Mouse (Mus musculus) heart, postnatal 25 days (tissue): ENCODE results near the gene Esrrb. TPM values are rescaled to one million over a fixed set of nuclear protein-coding genes. Genes with fewer than 3 reads are reported as not detected.

Experiments used
- DNase-seq: peaks from one replicate; pipeline ENCODE4 v3.0.0; 2022; ENCODE audit warnings: low spot score
- intact Hi-C: fragments of 180-260 bp; cut with DNase I; formaldehyde crosslinking; loops from one replicate; pipeline ENCODE4 v1.15.1; 2025
- total RNA-seq, 2 experiments: library from RNA; stranded (reverse); gene quantifications; 2 replicates each; pipeline ENCODE4 v1.2.3; 2021

Gene Esrrb
- total RNA-seq, 2 experiments from 2014 or later, result 18.6 to 21.4 TPM

DNA sequence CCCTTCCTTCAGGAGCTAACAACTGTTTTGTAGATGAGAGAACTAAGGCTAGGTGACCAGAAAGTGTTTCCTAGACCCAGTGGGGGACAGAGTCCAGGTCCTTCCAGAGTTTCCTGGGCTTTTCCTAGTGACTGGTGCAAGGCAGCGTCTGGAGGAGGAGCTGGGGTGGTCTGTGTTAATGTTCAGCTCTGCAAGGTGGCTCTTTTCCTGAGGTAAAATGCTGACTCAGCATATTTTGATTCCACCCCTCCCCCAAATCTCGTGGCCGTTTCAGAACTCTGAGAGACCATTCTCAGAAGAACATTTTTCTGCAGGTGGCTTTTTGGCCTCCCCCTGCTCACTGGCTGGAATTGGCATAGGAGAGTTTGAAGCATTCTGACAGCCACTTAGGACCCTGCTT, 127.1 kb downstream of the Esrrb start:
- no peak for DNase-seq
- intact Hi-C loops, result no loop called here

DNA sequence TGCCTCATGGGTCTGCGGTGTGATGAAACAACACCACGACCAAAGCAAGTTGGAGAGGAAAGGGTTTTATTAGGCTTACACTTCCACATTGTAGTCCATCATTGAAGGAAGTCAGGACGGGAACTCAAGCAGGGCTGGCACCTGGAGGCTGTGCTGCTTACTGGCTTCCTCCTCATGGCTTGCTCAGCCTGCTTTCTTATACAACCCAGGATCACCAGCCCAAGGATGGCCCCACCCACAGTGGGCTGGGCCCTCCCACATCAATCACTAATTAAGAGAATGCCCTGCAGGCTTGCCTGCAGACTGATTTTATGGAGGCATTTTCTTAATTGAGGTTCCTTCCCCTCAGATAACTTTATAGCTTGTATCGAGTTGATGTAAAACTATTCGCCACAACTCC, 129.1 kb downstream of the Esrrb start:
- intact Hi-C loops, result no loop called here
- DNase-seq, result no peak

DNA sequence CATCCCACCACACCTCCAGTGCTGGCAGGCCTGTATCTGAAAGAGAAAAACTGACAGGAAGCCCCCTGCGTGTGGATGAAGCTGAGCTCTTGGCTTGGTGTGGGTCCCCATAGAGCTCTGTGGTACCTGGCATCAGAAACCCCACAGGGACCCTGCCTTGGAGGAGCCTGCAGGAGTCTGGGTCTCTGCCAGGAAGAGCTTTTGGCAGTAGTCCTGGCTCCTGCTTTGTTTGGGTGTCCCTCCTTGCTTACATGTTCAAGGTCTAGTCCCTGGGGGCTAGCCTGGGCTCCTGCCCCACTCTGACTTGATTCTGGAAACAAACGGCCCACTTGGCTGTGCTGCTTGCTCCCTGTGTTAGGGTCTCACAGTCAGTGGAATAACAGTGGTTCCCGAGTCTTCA, 130.6 kb downstream of the Esrrb start:
- DNase-seq, result no peak
- intact Hi-C loops, result no loop called here

DNA sequence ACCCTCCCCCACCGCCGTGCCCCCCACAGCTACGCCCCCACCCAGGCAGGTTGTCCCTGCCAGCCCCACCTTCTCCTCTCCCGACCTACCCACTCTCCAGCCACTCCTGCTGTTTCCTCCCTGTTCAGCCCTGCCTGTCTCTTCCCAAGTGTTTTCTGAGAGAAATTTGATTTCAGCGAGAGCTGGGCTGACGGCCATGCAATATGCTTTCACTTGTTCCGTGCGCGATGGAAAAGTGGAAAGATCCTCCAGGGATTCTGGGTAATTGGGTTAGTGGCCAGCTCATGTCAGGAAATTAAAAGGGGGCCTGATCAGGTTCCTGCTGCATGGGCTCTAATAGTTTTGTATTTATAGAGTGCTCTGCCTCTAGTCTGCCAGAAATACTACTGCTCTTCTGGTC, 131.9 kb downstream of the Esrrb start:
- intact Hi-C loops, result no loop called here
- DNase-seq, result no peak

DNA sequence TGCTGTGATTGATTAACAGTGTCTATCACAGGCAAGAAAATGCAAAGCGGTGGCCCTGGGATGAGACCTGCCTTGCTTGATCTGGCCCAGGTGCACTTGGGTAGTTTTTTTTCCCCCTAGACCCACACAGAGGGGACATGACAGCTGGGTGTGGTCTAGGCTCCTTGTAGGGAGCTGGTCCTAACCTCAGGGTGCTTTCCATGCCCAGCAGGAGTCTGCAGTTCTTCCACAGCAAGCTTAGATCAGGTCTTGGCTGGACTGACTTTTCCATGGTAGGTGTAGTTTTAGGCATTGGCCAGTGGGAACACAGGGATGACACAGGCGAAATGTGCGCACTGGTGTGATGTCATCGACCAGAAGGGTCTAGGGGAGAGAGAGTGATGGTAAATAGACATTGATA, 136.2 kb downstream of the Esrrb start:
- intact Hi-C loops, result no loop called here
- no peak for DNase-seq

DNA sequence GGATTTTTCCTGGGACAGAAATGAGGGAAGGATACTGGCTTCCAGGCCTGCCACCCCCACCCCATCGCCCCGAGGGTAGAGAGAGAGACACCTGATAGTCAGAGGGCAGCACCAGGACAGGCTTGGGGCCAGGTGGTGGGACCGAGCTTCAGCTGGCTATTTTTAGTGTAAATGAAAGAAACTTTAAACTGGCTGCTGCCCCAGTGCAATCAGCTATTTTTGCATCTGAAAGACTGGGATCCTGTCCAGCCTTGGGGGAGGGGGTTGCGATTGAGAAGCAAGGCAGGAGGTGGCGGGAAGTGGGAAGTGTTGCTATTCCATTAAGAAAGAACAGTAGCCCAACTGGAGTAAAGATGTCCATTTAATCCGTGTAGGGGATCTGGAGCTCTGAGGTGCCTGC, 137.8 kb downstream of the Esrrb start:
- DNase-seq, result peak; percentile 31
- intact Hi-C loops, result no loop called here

DNA sequence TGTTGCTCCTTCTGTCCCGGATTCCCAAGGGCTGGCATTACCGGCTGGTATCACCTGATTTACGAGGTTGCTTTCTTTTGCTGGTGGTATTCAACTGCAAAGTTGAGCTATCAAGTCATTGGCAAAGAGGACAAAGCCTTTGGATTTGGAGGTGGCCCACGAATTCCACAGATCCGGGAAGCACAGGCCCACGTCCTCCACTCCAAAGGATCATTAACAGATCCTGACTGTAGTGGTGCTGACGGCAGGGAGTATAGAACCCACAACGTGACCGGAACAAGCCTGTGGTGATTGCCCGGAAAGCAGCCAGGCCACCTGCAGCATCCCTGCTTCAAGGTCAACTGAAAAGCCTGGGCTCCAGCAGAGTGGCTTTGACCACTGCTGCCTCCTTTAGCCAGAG, 140.8 kb downstream of the Esrrb start:
- no peak for DNase-seq
- intact Hi-C loops, result no loop called here

DNA sequence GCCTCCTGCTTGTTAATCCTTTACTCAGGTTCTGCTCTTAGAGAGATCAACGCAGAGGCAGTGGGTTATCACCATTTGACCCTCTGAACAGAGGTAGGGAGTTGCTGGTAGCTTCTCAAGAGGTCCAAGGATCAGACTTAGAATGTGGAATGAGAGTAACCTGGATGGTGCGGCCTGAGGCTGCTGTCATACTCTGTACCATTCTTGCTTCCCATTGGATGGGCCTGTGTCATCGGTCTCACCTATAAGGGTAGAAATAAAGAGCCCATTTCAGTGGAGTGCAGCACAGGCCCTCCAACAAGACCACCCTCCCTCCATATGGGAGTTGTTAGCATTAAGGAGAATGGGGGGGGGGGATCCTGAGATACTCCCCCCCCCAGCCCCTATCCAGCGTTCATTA, 143.0 kb downstream of the Esrrb start:
- DNase-seq, result no peak
- intact Hi-C loops, result no loop called here

DNA sequence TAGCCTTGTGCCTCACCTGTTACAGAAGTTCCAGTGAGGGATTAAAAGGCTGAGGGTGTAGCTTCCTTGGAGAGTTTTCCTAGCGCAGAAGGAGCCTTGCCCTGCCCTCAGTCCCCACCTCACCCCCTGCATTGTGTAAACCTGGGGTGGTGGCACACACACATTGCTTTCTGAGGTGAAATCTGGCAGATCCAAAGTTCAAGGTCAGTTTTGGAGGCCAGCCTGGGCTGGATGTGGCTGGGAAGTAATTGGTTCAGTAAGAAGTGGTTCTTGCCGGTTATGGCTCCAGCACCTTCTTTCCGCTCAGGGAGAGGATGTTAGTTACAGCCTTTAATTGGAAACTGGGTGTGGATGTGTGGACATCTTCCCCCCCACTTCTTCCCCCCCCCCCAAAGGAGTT, 143.4 kb downstream of the Esrrb start:
- intact Hi-C loops, result no loop called here
- DNase-seq, result no peak

DNA sequence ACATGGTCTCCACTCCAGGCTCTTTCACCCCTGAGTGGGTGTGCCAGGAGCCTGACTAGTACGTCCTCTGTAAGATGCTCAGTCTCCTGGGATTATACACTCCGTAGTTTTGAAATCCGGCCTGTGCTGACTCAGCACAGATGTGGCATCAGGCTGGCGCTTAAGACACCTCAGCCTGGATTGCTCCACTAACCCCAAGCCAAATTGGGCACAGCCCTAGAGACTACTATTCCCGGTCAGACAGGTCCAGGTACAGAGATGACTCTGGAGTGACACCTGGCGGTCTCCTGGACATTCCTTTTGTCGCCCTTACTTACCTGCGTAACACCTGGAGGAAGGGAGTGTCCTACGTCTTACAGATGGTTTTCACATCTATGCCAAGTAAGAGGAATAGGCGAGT, 146.8 kb downstream of the Esrrb start:
- no peak for DNase-seq
- intact Hi-C loops, result no loop called here

DNA sequence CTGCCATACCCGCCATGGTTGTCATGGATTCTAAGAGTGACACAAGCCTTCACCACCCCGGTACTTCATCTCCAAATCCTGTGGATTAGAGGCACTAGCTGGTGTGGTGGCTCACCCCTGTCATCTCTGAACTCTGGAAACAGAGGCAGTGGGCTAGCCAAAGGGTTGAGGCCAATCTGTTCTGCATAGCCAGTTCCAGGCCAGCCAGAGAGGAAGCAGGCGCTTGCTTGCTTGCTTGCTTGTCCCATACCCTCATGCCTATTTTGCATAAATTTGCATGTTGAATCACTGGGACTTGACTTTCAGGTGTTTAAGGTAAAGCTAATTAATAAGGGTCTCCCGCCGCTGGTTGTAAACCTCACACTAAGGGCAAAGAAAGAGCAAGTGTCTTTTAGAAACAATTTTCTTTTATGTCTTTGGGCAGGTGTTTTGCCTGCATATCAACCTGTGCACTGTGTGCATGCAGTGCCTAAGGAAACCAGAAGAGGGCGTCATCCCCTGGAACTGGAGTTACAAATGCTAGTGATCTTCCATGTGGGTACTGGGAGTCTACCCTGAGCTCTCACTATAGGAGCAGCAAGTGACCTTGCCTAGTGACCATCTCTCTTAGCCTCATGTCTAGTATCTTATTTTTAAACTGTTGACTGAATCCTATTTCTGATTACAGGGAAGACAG, 147.5 kb downstream of the Esrrb start:
- intact Hi-C loops, result no loop called here
- DNase-seq, result no peak

DNA sequence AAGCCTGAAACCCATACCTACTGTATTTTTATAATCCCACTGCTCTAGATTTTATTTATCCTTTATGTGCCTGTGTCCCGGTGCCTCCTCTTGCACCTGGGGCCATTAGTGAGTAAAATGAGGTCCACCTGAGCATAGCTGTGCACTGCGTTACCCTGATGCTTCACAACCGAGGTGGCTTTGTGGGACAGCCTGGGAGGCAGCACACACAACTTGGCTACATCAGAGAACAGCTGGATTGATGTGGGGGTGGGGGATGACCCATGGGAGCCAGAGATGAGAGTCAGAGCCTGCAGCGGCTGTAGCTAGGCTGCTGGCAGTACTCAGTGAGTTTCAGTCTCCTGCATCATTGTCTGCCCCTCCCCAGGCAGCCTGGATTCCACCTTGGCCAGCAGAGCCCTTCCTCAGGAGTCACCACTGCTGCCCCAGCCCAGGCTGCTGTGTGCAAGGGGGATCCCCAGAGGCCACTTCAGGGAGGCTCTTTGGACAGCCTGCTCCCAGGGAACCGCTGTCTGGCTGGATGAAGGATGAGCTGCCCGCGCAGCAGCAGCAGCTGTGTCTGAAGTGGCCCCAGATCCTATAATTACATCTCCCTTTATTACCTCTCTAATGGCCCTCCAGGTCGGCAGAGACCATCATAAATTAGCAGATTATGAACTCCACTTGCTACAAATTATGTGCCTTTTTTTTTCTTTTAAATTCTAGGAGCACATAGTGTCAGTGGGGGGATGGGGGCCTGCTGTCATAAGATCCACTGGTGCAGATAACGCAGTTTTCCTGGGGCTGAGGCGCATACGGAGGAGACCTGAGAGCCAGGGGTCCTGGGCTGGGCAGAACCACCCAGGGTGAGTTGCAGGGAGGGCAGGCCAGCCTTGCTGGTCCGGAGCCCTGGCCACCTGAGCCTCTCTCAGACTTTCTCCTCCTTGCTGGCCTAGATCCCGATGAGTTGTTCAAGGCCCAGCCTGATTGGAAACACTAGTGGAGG, 148.7 kb downstream of the Esrrb start:
- intact Hi-C loops, result no loop called here
- DNase-seq, result no peak

DNA sequence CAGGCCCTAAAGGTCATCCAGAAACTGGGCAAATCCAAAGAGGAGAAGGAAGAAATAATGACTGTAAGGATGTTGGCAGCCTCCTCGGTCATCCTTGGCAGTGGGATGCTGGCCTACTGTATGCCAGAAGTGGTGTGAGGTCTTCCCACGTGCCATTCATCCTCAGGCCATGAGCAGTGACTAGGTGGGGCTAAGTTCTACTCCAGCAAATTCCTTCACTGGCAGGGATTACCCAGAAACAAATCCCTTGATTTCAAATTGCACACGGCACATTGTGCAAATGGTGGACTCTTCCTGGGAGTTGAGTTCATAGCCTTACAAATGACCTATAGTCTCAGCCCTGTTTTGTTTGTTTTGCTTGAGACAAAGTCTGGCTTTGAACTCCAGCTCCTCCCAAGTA, 151.4 kb downstream of the Esrrb start:
- DNase-seq, result no peak
- intact Hi-C loops, result no loop called here

DNA sequence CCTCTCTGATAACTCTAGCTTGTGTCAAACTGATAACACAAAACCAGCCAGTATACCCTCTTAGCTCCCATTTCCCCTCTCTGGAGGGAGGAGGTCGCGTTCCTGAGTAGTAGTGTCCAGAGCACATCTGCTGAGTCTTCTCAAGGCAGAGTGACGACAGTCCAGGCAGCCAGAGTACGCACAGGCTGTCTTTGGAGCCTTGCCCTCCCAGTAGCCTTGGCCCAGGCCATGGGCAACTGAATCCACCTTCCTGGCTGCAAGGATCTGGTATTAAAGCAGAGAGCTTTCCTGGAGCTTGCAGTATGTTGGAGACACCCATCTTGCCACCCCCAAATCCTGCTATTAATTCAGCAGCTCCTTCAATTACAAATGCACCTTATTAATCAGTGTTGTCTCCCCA, 152.7 kb downstream of the Esrrb start:
- DNase-seq, result no peak
- intact Hi-C loops, result no loop called here

DNA sequence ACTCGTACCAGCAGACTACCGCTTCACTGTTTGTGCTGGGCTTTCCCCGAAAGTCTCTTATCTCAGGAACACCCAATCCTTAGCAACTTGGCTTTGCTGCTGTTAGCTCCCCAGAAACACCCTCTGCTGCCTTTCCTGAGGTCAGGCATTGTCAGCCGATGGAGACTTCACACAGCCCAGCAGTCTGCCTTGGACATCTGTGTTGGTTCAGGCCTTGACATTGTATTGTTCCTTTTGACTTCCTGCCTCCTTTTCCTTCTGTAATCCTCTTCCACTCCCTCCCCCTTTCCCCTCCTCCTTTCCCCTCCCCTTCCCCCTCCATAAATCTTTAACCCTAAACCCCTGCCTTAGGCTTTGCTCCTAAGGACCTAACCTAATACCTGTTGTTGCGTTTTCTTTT, 155.7 kb downstream of the Esrrb start:
- intact Hi-C loops, result no loop called here
- no peak for DNase-seq

DNA sequence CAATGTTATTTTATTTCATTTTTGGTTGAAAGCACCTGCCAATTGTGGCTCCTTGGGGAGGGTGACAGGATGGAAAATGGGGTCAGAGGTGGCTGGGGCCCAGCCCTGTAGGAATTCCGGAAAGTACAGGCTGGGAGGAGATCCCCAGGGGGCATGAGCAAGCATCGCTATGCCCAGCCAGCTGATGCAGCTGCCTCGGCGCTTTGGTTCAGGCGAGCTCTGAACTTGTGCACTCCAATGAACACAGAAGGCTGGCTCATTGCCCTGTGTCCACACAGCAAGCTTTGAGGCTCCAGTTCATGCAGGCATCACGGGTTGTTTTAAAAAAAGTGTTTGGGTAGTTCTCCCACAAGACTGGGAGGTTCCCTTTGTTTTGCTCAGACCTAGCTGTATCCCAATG, 156.8 kb downstream of the Esrrb start:
- intact Hi-C loops, result no loop called here
- DNase-seq, result no peak

DNA sequence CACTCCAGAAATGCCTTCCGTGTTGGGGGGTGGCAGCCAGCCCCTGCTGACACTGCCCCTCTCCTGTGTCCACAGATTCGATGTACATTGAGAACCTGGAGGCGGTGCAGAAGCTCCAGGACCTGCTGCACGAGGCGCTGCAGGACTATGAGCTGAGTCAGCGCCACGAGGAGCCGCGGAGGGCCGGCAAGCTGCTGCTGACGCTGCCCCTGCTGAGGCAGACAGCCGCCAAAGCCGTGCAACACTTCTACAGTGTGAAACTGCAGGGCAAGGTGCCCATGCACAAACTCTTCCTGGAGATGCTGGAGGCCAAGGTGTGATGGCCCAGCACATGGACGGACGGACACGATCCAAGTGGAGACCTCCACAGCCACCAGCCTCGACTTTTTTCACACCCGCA, 157.8 kb downstream of the Esrrb start:
- DNase-seq, result no peak
- intact Hi-C loops, result no loop called here

DNA sequence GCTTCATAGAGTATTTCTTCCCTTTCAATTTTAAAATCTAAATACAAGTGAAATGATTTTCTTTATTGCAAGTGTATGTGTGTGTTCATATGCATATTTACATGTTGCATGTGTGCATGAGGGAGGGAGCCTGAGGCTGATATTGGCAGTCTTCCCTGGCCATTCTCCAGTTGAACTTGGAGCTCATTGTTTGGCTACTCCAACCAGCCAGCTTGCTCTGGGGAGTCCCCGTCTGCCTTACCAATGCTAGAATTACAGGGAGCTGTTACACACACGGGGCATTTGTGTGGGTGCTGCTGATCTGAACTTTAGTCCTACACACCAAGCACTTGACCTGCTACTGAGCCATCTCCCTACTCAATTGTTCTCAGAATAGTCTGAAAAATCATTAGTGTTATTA, 173.4 kb downstream of the Esrrb start:
- intact Hi-C loops, result no loop called here
- no peak for DNase-seq

DNA sequence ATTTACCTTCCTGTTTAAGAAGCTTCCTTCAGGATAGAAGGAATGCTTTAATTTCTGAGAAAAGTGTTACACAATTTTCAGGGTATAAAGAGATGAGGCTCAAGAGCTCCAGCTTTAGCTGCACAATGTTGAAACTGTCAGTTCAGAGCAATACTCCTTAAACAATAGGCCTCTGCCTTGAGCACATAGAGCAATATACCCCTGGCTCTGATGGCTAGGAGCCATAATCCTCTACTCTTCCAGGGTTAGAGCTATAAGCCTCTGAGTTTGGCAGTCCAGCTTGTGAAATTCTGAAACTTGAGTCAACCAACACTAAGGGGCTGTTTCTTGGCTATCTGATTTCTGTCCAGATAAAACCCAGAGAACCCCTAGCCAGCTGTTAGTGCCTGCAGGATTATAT, 176.9 kb downstream of the Esrrb start:
- intact Hi-C loops, result no loop called here
- DNase-seq, result no peak

DNA sequence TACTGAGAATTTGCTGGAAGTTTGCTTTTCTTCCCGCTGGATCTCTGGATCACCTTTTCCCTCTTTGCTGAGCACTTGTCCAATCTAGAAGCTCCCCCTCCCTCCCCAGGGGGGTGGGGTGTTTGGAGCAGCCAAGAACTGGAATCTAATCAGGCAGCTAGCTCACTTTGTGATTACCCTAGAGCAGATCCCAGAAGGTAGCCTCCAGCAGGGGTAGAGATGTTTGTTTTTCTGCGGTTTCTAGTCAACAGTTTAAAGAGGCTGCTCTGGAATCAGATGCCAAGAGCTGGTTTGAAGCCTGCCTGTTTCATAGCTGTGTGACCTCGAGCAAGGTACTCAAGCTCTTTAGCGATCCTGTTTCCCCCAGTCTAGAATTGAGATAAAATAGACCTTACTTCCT, 177.8 kb downstream of the Esrrb start:
- DNase-seq, result no peak
- intact Hi-C loops, result no loop called here

DNA sequence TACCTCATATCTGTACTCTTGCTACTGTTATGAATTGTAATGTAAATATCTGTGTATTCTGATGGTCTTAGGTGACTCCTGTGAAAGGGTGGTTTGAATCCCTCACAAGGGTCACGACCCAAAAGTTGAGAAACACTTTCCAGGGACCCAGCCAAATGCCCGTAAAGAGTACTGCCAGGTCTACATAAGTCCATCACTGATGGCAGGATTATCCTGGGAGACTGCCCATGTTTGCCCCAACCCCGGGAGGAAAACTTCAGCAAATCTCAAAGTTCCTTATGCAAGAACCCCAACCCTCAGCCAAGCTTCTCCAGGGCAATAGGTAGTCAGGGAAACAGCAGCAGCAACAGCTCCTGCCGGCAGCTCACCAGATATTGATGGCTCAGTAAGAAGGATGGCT, 178.6 kb downstream of the Esrrb start:
- intact Hi-C loops, result no loop called here
- DNase-seq, result no peak

DNA sequence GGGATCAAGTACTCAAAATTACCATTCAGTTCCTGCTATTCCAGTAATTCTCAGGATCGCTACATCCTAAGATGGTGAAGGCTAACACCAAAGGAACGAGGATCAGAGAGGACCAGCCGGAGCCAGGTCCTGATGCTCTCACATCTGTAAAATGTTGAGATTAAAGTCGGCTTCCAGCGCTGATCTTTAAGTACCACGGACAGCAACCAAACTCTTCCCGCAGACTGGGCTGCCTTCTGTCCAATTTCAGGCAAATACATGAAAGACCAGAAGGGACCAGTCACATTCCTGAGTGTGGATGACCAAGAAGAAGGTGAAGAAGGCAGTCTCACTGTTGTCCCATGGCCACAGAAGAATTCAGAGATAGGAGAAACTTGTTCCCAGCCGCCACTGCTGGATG, 186.9 kb downstream of the Esrrb start:
- DNase-seq, result no peak
- intact Hi-C loops, result no loop called here
